Mouse (Mus musculus) cerebellum, postnatal 25 days (tissue): ENCODE results near the gene Rabggta.

Experiments
- DNase-seq, 2 experiments: peaks; one replicate each; pipeline ENCODE4 v3.0.0; 2021; ENCODE audit warnings: mixed read lengths in 2 of 2

Rabggta gene

DNA sequence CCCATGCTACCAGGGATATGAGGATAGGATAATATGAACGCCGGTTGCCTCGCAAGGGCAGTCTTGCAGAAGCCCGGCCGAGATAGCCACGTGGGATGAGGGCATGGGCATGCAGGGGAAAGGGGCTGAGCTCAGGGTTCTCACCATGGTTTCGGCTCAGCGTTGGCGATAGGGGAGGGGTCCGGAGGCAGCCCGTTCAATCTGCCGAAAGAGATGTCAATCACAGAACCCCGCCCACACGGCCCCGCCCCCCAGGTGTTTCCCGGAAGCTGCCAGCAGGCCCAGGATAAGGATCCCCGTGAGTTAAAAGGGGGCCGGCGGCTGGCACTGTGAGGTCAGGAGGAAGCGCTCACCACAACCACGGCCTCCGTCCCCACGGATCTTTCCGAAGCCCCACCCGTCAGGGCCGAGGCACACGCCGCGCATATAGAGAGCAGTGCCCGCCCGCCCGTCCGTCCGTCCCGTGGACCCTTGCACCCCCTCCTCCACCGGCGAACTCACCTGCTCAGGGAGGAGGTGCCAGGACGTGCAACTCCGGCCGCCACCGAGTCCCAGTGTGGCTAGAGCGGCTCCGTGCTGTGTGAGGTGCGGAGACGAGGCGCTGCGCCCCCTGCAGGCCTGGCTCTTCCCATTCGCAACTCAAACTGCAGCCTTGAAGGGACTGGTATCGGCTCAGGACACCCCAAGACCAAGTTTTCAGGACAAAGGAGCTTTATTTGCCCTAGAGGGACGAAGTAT is at the start of gene Rabggta:
Rabggta (minus strand) TSS at position 564 of the 738 bp plus-strand sequence.
- peak; percentile 96 to 97 for DNase-seq

DNA sequence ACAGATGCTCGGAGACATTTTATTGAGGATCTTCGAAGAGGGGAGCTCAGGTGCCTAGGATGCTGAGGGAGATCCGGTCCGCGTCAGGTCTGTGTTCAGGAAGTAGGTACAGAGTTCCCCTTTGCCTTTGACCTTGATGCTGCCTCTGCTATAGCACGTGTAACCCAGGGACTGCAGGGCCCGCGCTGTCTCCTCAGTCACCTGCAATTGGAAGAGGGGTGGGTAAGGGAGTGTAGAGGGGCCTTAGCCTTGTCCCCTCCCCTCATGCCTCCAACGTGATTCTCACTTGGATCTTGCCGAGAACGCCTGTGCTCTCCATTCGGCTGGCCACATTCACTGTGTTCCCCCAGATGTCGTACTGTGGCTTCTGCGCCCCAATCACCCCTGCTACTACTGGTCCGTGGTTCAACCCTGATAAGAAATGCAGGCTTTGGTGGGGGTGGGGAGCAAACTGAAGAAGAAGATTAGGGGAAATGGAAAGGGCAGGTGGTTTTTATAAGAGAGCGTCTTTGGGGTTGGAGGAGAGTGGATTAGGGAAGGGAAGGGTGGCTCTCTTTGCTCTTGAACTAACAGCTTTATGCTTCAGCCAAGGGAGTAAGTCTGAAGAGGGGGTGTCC is 47.1 kb upstream of the Rabggta start:
- DNase-seq = no peak

DNA sequence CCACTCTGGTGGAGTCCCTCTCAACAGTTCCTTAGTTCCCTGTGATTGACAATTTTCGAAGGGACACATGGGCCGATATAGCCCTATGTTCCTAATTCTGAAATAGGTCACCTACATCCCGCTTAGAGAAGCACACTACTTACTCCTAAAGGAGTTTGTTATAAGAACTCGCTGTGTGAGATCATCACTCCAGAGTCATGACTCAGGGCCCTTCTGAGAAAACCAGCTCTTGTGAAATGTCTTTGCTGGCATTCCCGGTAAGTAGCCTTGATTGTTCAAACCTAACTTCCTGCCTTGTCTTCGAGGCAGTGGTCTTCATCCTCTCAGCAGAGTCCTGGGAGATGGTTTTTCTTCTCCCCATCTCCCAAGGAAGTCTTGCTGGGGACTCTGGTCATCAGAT is 46.5 kb upstream of the Rabggta start:
- no peak for DNase-seq

DNA sequence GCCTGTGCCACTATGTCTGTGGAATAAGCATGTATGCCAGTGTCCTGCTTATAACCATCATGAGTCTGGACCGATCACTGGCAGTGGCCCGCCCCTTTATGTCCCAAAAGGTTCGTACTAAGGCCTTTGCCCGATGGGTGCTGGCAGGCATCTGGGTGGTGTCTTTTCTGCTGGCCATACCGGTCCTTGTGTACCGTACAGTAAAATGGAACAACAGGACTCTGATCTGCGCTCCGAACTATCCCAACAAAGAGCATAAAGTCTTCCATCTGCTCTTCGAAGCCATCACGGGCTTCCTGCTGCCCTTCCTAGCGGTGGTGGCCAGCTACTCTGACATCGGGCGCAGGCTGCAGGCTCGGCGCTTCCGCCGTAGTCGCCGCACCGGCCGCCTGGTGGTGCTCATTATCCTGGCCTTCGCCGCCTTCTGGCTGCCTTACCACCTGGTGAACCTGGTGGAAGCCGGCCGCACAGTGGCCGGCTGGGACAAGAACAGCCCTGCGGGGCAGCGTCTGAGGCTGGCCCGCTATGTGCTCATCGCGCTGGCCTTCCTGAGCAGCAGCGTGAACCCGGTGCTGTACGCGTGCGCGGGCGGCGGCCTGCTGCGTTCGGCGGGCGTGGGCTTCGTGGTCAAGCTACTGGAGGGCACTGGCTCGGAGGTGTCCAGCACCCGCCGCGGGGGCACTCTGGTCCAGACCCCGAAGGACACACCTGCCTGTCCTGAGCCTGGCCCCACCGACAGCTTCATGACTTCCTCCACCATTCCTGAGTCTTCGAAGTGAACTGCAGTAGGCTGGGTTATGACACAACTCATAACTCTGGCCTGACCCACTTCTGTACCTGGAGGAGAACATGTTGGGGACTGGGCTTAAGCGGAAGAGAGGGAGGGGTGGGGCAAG is 45.7 kb upstream of the Rabggta start:
- peak; percentile 83 to 87 for DNase-seq

DNA sequence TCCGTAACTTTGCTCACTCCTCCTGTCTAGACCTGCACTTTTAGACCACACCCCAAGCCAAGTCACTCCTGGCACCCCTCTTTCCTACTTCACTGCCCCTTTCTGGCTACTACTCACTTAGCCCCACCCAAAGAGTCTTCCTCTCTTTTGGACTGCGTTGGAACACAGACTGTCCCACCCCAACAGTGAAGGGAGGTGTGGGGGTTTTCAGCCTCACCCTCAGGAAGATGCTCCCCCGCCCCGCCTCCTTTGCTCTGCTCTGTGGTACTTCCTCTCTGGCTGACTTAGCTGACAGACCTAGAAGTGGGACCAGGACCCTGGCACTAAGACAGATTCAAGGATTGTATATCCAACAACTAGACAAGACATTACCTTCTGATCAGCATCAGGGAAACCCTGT is 43.6 kb upstream of the Rabggta start, which contains the start of gene Ltb4r1:
Ltb4r1 (plus strand) TSS at position 267 of the 400 bp plus-strand sequence.
- no peak for DNase-seq

DNA sequence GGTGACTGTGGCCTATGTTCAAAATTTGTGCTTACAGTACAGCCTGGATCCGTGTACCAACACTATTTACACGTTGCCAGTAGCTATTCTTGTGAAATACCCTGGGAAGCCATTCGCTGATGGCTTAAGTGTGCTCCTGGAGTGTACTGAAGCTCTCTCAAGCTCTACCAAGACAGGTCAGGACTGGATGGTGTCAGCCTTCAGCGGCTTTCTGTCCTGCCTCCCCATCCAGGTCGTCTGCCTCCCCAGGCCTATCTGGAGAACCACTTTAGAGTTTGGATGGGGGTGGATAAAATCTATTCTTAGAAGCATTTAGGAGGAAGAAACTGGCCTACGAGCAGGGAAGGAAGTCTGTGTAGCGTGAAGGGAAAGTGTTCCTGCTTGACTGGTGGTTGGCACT is 41.1 kb upstream of the Rabggta start:
- no peak for DNase-seq

DNA sequence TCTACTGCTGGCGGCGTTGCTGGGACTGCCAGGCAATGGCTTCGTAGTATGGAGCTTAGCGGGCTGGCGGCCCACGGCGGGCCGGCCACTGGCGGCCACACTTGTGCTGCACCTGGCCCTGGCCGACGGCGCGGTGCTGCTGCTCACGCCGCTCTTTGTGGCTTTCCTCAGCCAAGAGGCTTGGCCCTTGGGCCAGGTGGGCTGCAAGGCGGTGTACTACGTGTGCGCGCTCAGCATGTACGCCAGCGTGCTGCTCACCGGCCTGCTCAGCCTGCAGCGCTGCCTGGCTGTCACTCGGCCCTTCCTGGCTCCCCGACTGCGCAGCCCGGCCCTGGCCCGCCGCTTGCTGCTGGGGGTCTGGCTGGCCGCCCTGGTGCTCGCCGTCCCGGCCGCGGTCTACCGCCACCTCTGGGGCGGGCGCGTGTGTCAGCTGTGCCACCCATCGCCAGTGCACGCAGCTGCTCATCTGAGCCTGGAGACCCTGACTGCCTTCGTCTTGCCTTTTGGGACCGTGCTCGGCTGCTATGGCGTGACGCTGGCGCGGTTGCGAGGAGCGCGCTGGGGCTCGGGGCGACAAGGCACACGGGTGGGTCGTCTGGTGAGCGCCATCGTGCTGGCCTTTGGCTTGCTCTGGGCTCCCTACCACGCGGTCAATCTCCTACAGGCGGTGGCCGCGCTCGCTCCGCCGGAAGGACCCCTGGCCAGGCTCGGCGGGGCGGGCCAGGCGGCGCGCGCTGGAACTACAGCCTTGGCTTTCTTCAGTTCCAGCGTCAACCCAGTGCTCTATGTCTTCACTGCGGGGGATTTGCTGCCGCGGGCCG is 40.1 kb upstream of the Rabggta start:
- peak; percentile 60 to 62 for DNase-seq

DNA sequence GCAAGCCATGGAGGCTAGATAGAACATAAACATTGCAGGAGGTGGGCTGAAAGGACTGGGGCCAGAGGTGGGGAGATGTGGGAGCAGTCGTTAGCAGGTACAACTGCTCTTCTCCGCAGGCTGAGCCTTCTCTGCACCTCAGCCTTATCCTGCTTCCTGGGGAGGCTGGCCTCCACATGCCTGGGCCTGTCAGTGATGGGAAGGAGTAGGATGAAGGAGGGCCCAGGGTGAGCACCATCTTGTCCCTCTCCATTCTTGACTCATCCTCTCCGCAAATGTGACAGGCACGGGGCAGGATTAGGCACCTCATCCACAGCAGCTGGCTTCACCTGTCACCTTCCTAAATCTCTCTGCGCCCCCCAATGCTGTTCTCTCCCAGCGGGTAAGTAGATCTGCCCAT is 39.1 kb upstream of the Rabggta start, which contains the start of gene Ltb4r2:
Ltb4r2 (plus strand) TSS at position 266 of the 400 bp plus-strand sequence.
- no peak for DNase-seq

DNA sequence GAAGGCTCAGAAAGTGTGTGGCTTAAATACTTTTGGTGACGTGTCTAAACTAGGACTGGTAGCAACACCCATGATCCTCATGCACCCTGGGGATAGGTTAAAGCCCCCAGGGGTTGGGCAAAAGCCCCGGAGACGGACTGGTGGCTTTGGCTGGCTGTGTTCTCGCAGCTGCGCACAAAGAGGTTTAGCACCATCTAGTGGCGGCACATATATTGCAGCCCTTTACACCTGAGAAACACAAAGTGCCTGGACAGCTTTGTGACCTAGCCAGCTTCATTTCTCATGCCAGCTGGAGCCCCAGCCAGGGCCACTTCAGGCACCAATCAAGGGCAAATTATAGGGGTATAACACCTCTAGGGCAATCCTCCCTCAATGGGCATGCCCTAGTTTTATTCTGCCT is 38.1 kb upstream of the Rabggta start:
- peak; percentile 86 to 92 for DNase-seq

DNA sequence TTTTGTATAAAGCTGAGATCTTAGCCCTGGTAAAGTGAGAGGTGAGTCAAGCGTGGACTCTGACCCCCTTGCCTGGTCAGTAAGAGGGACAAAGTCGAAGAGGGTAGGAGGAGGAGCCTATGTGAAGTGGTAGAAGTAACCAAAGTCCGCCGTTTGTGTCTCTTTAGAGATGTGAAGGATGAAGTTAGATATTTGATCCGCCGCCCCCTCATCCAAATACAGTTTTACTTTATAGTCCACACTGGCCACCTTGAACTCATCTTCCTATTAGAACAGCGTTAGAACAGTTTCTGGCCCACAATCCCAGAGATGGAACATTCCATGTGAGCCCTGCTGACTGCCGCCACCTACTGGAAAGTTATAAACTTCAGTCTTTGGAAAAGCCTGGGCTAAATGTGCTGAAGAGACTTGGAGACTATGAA is 36.3 kb upstream of the Rabggta start, which contains the start of gene Cideb:
Cideb (minus strand) TSS at position 96 of the 422 bp plus-strand sequence.
- DNase-seq = peak; percentile 33 to 60

DNA sequence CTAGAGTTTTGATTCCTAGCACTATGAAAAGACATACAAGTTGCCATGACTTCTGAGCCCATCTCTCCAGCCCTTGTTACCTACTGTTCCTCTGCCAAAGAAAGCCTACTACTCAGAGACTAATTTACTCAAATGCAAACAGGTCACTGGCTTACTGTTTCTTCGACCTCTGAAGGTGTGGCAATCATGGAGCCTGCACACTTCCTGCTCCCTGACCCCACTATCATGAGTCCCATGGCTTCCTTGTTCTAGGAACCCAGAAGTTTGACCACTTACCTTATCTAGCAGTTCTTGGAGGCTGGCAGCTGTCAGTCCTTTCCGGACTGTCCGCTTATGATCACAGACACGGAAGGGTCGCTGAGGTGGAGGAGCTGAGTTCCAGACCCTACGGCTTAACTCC is 35.5 kb upstream of the Rabggta start:
- no peak for DNase-seq

DNA sequence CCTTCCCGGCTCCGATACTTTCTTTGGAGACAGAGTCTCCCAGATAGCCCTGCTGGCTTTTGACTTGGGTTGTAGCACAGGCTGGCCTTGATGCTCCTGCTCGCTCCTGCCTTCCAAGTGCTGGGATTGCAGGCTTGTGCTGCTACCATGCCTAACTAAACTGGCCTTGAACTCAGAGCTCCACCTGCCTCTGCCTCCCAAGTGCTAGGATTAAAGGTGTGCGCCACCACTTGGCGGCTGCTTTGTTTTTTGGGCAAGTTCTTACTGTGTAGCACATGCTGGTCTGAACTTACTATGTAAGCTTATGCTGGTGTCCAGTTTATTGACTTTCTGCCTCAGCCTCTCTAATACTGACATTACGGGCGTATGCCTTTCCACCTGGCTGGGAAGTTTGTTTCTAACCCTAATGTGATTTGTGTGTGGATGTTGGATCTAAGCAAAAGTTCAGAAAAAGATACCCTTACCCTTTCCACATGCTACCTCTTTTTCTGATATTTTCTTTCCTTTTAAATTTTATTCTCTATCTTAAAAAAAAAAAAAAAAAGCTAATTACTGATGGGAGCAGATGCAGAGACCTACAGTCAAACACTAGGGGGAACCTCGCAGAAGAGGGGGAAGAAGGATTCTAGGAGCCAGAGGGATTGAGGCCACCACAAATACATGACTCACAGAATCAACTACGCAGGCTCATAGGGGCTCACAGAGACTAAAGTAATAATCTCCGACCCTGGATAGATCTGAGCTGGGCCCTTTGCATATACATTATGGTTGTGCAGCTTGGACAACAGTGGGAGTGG is 25.2 kb upstream of the Rabggta start:
- no peak for DNase-seq

DNA sequence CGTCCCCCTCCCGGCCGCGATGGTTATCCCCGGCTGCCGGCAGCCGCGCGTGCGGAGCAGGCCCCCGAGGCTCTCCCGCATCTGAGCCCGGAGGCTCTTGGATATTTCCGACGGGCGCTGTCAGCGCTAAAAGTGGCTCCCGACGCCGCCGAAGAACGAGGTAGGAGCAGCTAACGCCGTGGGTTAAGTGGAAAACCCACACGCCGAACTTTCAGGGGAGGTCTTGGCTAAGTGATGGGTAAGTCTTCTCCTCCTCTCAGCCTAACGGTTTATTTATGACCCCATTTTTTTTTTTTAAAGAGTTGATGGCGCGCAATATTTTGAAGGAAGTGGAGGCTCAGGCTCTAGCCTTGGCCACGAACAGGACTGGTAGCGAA is 23.8 kb upstream of the Rabggta start:
- DNase-seq = no peak

DNA sequence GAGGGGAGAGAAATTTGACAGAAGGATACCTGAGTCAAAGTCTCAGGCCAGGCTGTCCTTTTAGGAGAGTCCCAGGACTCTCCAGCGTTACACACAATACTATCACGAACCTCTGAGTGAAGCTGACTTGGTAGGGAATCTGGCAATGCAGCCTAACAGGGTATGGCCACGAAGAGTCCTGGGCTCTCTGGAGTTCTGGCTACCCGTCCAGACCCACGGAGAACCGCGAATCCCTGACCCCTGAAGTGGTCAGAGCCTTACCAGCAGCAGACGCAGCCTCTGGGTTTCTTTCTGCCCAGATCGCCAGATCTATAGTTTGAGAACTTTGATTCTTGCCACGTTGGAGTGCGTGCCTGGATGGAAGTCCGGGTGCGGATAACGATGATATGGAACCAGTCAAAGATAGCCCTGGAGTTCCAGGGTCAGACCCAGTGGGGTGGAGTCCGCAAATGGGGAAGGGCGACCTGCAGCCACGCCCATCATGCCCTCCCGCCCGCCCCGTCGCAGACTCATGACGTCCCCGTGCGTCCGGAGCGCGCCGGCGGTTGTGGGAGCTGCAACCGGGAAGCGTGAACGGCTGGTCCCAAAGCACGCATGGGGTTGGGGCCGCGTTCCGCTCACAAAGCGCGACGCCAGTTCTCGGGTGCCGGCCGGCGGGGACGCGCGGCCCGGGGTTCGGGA is 23.3 kb upstream of the Rabggta start, which contains the start of the genes Dhrs1 and Nop9:
Dhrs1 (minus strand) TSS at position 511 of the 681 bp plus-strand sequence.
Nop9 (plus strand) TSS at position 514 of the 681 bp plus-strand sequence.
- DNase-seq = peak; percentile 89 to 92

DNA sequence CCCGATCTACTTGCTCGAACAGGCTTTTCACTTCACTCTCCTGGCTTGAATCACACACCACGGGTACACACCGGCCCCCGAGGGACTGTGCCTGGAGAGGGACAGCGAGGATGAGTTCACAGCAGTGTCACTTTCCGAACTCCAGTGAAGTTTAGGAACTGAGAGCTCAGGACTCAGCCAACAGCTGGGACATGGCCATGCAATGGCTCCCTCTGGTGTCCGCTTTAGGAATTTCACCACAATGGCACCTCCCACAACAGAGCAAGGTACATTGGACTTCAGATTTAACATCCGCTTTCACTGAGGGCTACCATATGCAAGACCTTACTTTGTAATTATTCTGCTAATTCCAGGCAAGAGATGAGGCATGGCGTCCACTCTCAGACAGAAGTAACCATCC is 21.6 kb upstream of the Rabggta start:
- peak; percentile 86 to 91 for DNase-seq

DNA sequence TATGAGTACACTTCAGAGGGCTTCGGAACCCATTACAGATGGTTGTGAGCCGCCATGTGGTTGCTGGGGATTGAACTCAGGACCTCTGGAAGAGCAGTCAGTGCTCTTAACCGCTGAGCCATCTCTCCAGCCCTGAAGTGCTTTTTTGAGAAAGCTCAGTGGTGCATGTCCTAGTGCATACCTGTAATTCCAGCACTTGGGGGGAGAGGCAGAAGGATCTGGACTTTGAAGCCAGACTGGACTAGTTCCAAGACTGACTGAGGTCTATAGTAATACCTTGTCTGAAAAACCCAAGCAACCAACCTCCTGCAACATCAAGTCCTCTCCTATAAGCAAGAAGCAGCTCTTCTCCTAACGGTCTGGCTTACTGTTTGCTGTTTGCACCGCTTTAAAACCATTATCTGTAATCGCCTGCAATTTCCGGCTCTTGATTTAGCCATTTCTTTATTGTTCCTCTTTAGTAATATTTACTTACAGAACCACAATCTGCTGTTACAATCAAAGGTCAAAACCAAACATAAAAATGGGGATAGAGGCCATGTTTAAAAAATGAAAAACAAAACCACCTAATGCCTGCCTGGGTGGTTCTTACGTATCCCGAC is 15.1 kb upstream of the Rabggta start:
- DNase-seq = no peak

DNA sequence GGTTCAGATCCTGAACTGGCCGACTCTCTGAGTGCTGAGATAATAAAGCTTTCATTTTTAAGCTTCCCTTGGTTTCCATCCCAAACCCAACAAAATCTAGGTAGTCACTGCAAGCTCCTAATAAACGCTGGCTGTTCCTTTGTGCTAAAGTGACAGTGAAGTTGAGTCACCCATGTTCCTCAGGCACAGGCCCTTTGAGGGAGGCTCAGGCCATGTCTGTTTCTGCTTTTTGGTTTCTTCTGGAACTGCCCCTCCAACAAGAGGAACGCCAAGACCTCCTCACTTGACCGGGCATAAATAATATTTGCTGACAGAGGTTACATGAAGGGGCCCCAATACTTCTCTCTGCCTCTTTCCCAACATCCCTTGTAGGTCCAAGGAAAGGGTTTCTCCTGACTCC is 13.7 kb upstream of the Rabggta start:
- no peak for DNase-seq

DNA sequence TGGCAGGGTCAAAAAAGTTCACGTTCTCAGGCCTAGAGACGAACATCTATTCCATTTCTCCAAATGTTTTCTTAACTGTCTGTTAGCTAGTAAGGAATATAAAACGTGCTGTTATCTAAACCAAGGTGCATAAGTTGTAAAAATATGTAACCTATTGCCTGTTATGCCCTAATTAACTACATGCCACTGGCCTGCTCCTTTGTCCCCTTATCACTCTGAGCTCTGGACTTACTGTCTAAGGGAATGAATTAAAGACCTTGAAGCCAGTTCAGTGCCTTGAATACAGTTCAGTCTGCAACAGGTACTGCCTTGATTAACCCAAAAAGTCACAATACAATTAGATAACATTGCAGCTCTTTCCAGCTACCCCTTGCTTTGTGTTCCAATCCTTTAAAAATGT is 13.3 kb upstream of the Rabggta start:
- no peak for DNase-seq

DNA sequence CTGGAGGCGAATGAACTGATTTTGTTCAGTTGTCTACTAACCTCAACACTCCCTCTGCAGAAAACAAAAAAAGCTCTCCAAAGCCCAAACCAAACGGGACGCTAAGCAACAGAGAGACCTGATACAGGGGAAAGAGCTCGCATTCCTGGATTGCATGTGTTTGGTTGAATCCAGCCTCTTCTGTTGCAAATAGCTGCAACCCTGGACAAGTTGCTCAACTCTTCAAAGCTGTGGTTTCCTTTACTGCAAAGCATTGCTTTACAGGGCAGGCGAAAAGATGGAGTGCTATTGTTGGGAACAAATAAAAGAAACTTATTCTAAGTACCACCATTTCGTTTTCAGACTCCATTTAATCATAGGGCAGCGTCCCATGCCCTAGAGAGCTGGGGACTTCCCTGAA is 12.8 kb upstream of the Rabggta start:
- DNase-seq = no peak

DNA sequence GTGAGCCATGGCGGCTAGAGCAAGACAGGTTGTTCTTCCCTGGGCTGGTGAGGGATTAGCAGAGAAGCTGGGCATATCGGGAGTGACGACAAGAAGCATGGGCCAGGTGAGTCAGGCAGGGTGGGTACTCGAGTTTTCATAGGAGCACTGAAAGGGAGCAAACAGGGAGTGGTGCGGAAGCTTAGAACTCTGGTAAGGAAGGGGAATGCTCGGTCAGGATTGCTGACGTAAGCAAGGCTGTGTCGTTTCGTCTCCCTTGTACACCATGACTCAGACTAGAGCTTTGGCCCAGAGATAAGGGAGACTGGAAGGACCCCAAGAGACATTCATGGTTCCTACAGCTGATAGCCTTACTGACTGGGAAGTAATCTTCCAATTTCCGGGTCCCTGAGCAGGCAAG is 11.8 kb upstream of the Rabggta start:
- no peak for DNase-seq
